ENCODE assay signal across 8 mouse cellular contexts in the genomic region with DNA sequence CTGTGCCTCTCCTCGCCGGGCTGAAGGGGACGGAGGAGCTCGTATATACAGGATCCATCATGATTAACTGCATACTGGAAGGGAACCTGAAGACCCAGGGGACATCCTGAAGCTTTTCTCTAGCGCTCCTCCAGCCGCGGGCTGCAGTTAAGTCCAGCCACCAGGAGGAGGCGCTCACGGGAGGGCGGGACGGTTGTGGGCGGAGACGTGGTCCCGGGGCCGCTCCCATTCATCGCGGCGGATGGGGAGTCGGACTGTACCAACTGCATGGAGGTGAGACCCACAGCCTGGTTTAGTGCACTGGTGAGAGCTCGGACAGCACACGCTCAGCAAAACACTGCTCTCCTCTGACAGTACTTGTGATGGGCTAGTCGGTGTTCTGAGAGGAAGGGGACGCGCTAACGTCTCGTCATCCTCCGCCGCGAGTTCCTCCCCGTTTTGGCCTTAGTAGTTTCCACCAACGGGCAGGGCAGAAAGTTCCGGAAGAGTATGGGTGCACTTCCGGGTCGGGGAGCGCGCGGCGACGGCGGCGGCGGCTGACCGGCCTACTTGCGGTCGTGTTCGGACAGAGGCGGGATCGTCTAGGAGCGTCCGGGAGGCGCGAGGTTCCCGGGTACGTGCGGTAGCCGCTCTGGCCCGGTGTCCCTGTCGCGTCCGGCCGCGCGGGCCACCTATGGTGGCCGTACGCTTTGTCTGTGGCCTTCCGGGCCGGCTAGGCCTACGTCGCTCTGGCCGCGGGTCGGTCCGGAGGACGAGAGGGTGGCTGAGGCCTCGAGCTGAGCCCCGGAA. TPM values are rescaled to one million over a fixed set of nuclear protein-coding genes. Genes with fewer than 3 reads are reported as not detected.
DNase-seq lines count a peak whose midpoint lies in the region; ATAC-seq and TF ChIP-seq lines count a peak whose summit lies in the region.

A gene (plus strand): TSS at position 506 of the 789 bp plus-strand sequence.

- H3K27ac ChIP-seq in cortical plate, adult 2 months (ENCODE audit: insufficient read depth, low read length), result peak within 1 kb of the TSS; percentile 82

- peak; percentile 23; the same call in 1 of the 2 replicates for TF ChIP-seq POLR2A in cortical plate, adult 2 months (IDR thresholded peaks at IDR 0.05; ENCODE audit: extremely low read depth, insufficient read depth, low read length)

- TF ChIP-seq CTCF in cortical plate, adult 2 months (IDR thresholded peaks at IDR 0.05; ENCODE audit: extremely low read depth, insufficient read depth, low read length), result peak; percentile 81

- peaks cover 6% of the 10 kb centered on the region; the same call in 1 of the 2 replicates for H3K4me1 ChIP-seq in cortical plate, adult 2 months (ENCODE audit: control insufficient read depth, insufficient read depth, low read length)

- DNase-seq in gastrocnemius, postnatal 10 days, result peak; percentile 96
- DNase-seq in induced T-regulatory cell, adult 2 months (ENCODE audit: low read depth), result peak; percentile 96
- DNase-seq in left cerebral cortex, adult 9 months (ENCODE audit: low spot score in 2 of 2), result peak; percentile 66 to 92
- peak; percentile 92 for DNase-seq in right cerebral cortex, postnatal 14 days
- DNase-seq in urinary bladder, postnatal 36 days (ENCODE audit: low spot score in 2 of 2), result peak; percentile 89 to 92

- peak; percentile 88 for ATAC-seq in activated CD4-positive, CD25-positive, alpha-beta regulatory T cell, adult 4 months
- peak; percentile 98 for ATAC-seq in megakaryocyte progenitor cell, adult 5-6 weeks (replicated peaks; ENCODE audit: poor library complexity)

- H3K4me3 ChIP-seq in cortical plate, adult 2 months (ENCODE audit: insufficient read depth, low read length), result peak within 1 kb of the TSS; percentile 53

RNA-seq across cellular contexts. Expression of the gene that starts here (rescaled TPM):
- 10 to 100 TPM; 51.4 to 60.8 TPM for polyA plus RNA-seq in activated CD4-positive, CD25-positive, alpha-beta regulatory T cell, adult 4 months (2017; shearing (Covaris generic))
- 24.3 and 26.0 TPM in 2 replicates for polyA plus RNA-seq in cortical plate, adult 2 months (2012; rRNA removed)
- total RNA-seq in gastrocnemius, postnatal 10 days (2021), result 10 to 100 TPM; 29.8 to 37.0 TPM
- total RNA-seq in megakaryocyte progenitor cell, adult 5-6 weeks (2015), result 51.0 and 53.0 TPM in 2 replicates
- 60.4 and 62.2 TPM in 2 replicates for total RNA-seq in megakaryocyte progenitor cell, adult 5-6 weeks (2017)

Comparison
In these comparisons a context has a peak if more than half of its experiments do, and no peak if none do; other contexts are left out.
1. Peak in every context shown above with its lines: DNase-seq, ATAC-seq, H3K4me3 ChIP-seq and H3K27ac ChIP-seq.